Mouse (Mus musculus): ENCODE results near the gene Smyd3.
A peak's percentile ranks its signal among the peaks of the same experiment; 100 is the strongest.
"Not testable (repeated sequence)": the region's sequence is repeated elsewhere in the genome, so short reads cannot be mapped to it uniquely, and the experiment has no call there.

The Smyd3 gene

DNA sequence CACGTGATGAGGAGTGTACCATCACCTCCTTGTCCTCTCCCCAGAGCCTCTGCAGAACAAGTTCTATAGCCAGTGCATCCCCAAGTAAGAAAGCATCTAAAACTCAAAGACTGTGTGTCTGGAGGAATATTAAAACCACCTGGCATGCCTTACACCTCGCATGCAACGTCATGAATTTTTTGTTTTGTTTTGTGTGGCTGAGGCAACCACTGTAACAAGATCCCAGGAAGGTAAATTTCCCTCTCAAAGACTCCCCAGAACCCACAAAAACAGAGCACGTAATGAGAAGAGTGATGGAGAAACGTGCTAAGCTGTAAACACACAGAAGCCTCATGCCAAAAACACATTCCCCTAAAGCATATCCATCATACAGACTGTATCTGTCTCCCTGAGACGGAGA, 222.2 kb downstream of the Smyd3 start:
- DNase-seq (ENCODE audit: low read depth in 2 of 2, low spot score in 2 of 2), result no peak

DNA sequence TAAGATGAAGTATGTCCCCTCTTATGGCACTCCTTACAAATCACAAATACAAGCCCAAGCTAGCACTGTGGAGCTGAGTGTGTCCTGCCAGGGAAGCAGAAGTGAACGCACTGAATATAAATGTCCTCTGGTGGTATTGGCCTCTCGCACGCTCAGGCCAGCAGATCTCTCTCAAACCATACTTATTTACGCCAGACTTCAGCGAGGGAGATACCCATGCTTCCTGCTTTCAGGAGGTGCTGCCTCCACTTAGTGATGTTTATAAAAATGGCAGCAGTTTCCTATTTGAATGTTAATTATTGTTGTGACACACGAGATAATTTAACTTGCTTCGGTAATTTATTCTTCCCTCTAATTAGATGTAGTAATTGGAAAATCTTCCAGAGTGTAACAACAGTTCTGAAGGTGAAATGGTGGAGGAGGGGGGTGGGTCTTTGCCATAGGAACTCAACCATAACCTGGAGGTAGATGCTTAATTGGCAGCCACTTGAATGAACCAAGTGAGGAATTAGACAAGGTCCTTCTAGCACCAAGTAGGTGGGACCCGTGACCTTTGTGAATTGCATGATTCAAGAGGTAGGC, 224.0 kb downstream of the Smyd3 start:
- DNase-seq (ENCODE audit: low read depth in 2 of 2, low spot score in 2 of 2), result no peak

- not testable (repeated sequence) for DNase-seq (ENCODE audit: low read depth in 2 of 2, low spot score in 2 of 2)
Observed at GRCm38 (mm10) chr1:179290181-179290580, 227.7 kb downstream of the Smyd3 start.

GRCm38 (mm10) chr1:179289744-179290143, 228.1 kb downstream of the Smyd3 start:
- DNase-seq (ENCODE audit: low read depth in 2 of 2, low spot score in 2 of 2), result no peak

DNA sequence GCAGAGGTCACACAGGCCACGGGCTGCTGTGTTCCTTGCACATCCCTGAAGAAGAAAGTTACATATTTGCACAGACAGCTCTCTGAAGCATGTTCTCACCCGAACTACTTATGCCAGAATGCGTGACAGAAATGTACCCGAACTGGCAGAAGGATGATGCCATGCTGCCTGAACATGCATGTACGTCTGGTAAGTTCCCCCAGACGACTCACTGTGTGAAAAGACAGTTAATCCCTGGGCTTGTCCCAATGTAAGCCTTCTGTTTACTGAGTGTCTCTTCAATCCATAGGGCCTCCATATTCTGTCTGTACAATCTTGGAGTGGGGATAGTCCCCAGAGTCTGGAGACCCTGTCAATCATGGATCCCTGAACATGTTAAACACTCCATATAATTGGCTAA, 231.1 kb downstream of the Smyd3 start:
- DNase-seq (ENCODE audit: low read depth in 2 of 2, low spot score in 2 of 2), result no peak

- DNase-seq (ENCODE audit: low read depth in 2 of 2, low spot score in 2 of 2), result no peak
Observed at GRCm38 (mm10) chr1:179282821-179283220, 235.0 kb downstream of the Smyd3 start.

DNA sequence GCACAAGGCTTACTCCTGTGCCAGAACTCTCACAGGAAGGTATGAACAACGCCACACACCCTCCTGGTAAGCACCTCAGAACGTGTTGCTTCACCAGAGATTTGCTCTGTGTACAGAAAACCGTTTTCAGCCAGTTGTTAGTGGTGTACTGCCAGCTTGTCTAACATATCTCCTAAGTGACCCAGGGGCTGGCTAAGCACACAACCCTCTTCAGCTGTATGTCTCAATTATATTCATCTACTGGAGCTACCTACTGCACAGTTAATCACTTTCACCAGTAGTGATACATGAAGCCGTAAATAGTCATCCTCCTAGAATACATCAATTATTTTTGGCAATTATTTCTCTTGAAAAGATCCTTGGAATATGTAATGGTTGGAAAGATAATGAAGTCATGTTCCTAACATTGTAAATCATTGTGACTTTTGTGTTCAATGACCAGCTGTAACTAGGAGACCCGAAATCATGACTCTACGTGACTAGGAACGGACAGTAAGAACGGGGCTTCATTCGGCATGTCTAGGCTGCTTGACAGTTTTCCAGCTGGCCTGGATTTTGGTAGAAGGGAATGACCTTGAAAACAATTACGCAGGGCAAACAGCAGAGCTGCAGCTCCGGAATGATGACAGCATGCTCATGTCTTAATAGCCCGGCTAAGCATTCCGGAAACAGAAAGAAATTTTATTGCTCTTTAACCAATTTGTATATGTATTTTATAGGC, 236.3 kb downstream of the Smyd3 start:
- DNase-seq (ENCODE audit: low read depth in 2 of 2, low spot score in 2 of 2), result no peak

GRCm38 (mm10) chr1:179279116-179279515, 238.7 kb downstream of the Smyd3 start:
- DNase-seq (ENCODE audit: low read depth in 2 of 2, low spot score in 2 of 2), result no peak

GRCm38 (mm10) chr1:179277346-179277745, 240.5 kb downstream of the Smyd3 start:
- no peak for DNase-seq (ENCODE audit: low read depth in 2 of 2, low spot score in 2 of 2)

GRCm38 (mm10) chr1:179276866-179277265, 241.0 kb downstream of the Smyd3 start:
- no peak for DNase-seq (ENCODE audit: low read depth in 2 of 2, low spot score in 2 of 2)

DNA sequence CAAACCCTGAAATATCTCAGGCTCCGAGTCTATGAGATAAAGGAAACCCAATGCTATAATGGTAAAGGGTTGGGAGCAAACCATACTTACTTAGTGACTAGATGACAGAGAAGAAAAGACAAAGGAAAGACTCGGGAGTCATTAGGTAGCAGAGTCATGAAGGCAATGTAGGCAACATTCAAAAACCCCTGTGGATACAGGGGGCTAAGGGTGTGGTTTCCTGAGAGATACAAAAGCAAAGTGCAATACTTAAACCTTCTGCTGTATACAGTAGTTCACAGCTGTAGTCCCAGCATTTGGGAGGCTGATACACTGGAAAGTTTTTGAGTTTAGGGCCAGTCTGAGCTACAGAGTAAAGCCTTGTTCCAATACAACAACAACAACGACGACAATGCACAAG, 244.9 kb downstream of the Smyd3 start:
- no peak for DNase-seq (ENCODE audit: low read depth in 2 of 2, low spot score in 2 of 2)

- DNase-seq (ENCODE audit: low read depth in 2 of 2, low spot score in 2 of 2), result no peak
Observed at GRCm38 (mm10) chr1:179272351-179272750, 245.5 kb downstream of the Smyd3 start.

- no peak for DNase-seq (ENCODE audit: low read depth in 2 of 2, low spot score in 2 of 2)
Observed at GRCm38 (mm10) chr1:179266936-179267335, 250.9 kb downstream of the Smyd3 start.

- no peak for DNase-seq (ENCODE audit: low read depth in 2 of 2, low spot score in 2 of 2)
Observed at GRCm38 (mm10) chr1:179261496-179261966, 256.3 kb downstream of the Smyd3 start.

GRCm38 (mm10) chr1:179255826-179256512, 261.9 kb downstream of the Smyd3 start:
- DNase-seq (ENCODE audit: low read depth in 2 of 2, low spot score in 2 of 2), result no peak

DNA sequence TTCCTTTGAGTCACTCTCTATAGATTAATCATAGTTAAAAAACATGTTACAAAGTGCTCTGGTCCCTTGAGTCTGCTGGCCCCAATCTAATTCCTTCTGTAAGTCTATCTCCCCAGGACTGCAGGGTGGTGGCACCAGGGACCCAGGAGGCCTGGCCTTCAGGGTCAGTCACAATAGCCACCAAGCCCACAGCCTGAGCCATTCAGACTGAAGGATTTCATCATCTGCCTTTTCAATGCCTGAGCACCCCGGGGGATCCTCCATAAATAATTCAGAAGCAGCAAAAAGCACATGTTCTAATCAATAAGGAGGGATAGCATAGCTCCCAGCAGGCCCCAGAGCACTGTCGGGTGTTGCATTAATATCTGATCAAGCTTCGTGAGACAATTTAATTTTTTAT, 263.3 kb downstream of the Smyd3 start:
- DNase-seq (ENCODE audit: low read depth in 2 of 2, low spot score in 2 of 2), result no peak

DNA sequence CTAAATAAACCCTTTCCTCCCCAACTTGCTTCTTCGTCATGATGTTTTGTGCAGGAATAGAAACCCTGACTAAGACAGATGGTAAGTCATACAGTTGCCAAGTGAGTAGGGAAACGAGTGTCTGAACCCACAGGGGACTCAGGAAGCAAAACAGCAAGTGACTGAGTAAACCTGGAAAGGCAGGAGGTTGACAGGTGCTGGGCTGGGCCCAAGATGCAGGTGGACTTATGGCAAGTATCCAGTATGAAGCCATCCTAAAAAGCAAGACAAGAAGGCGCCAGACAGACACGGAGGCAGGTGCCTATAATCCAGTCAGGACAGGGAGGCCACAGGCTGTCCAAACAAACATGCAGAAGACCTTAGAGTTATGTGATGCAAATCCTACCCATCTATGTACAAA, 265.2 kb downstream of the Smyd3 start:
- DNase-seq (ENCODE audit: low read depth in 2 of 2, low spot score in 2 of 2), result no peak

- no peak for DNase-seq (ENCODE audit: low read depth in 2 of 2, low spot score in 2 of 2)
Observed at GRCm38 (mm10) chr1:179250388-179250787, 267.5 kb downstream of the Smyd3 start.

- no peak for DNase-seq (ENCODE audit: low read depth in 2 of 2, low spot score in 2 of 2)
Observed at GRCm38 (mm10) chr1:179243554-179243953, 274.3 kb downstream of the Smyd3 start.

DNA sequence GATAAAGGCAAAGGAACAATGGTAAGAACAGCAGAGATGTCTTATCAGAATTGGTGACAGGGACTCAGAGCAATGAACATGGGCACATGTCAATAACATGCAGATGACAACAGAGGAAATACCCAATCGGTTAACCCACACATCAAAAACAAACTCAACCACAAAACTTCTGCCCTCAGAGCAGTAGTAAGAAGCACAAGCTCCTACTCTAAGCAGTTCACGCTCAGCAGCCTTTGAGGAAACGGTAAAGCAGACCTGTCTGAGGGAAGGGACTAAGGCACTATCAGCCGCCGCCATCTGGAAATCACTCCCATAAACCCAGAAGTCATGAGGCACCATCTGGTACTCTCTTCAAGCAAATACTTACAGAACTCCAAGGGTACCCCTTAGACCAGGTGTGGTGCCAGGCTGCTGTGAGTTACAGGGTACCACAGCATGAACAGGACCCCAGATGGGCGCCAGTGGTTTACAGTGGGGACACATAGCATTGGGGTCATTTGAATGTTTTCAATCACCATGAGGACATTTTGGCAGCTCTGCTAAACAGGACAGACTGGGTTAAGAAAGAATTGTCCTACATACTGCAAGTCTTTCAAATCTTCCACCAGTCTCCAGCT, 277.1 kb downstream of the Smyd3 start:
- peak; percentile 48 to 62 for DNase-seq (ENCODE audit: low read depth in 2 of 2, low spot score in 2 of 2)

- no peak for DNase-seq (ENCODE audit: low read depth in 2 of 2, low spot score in 2 of 2)
Observed at GRCm38 (mm10) chr1:179238639-179239038, 279.2 kb downstream of the Smyd3 start.

- peak; percentile 10 to 42 for DNase-seq (ENCODE audit: low read depth in 2 of 2, low spot score in 2 of 2)
Observed at GRCm38 (mm10) chr1:179237989-179238388, 279.9 kb downstream of the Smyd3 start.

All from CD8-positive naive resting alpha-beta T cell, adult 2 months (primary cell).